11 mouse cellular contexts compared by ENCODE assay signal in genomic region chr9:70395617-70396016, GRCm38 (mm10). TPM values are rescaled to one million over a fixed set of nuclear protein-coding genes. Genes with fewer than 3 reads are reported as not detected.
DNase-seq lines count a peak whose midpoint lies in the region; ATAC-seq lines count a peak whose summit lies in the region.
"Had no signal": no experiment of that assay in that cellular context is flagged by ENCODE, and none has a peak within 500 bp of the region (broad histone marks: within the 10 kb centered on the region; RNA-seq: fewer than 3 reads in every experiment).

No protein-coding gene starts in this region.

- peaks cover 22% of the 10 kb centered on the region for H3K36me3 ChIP-seq in kidney, embryonic 15.5 days
- H3K36me3 ChIP-seq: midbrain, embryonic 15.5 days had no signal

- DNase-seq in kidney, adult 9 months: peak; percentile 21
- peak; percentile 11 for DNase-seq in CD4-positive helper T cell, adult 2 months (ENCODE audit: low read depth, low spot score)
- peak; percentile 65 for DNase-seq in R1 (ENCODE audit: low read depth, low spot score)
- DNase-seq in mesoderm, embryonic 11.5 days (ENCODE audit: low read depth, low spot score): peak; percentile 8
- no peak for DNase-seq in adrenal gland, postnatal 25 days
- DNase-seq in neural tube, embryonic 10.5 days (ENCODE audit: extremely low spot score, low spot score): no peak
- DNase-seq: adrenal gland, postnatal 10 days; right cerebral cortex, postnatal 25 days had no signal

- H3K4me1 ChIP-seq in kidney, embryonic 15.5 days: peaks cover 7% of the 10 kb centered on the region; the same call in 1 of the 2 replicates

- H3K27me3 ChIP-seq in kidney, embryonic 15.5 days: no peaks in the 10 kb centered on the region
- H3K27me3 ChIP-seq: heart, embryonic 13.5 days; midbrain, embryonic 15.5 days had no signal

- no peak overlapping the region for H3K4me2 ChIP-seq in kidney, embryonic 15.5 days
- H3K4me2 ChIP-seq: heart, embryonic 13.5 days; midbrain, embryonic 15.5 days had no signal

- H3K9me3 ChIP-seq in kidney, embryonic 15.5 days (replicated peaks): no peaks in the 10 kb centered on the region
- H3K9me3 ChIP-seq: heart, embryonic 13.5 days; midbrain, embryonic 15.5 days had no signal

- H3K9ac ChIP-seq in kidney, embryonic 15.5 days: no peak overlapping the region
- H3K9ac ChIP-seq: heart, embryonic 13.5 days; midbrain, embryonic 15.5 days had no signal

- ATAC-seq in kidney, embryonic 15.5 days (replicated peaks; ENCODE audit: low FRiP score): no peak
- ATAC-seq: midbrain, embryonic 15.5 days had no signal

- H3K4me3 ChIP-seq in kidney, embryonic 15.5 days (replicated peaks): no peak overlapping the region
- H3K4me3 ChIP-seq: heart, embryonic 13.5 days; midbrain, embryonic 15.5 days had no signal

- 87% methylated on average over 12 of the region's 12 CpGs for WGBS in kidney, embryonic 15.5 days

- H3K27ac ChIP-seq in kidney, embryonic 15.5 days: no peak overlapping the region
- H3K27ac ChIP-seq: heart, embryonic 13.5 days; midbrain, embryonic 15.5 days had no signal

RNA-seq across cellular contexts. Expression of gene Ccnb2, which starts 25.7 kb away (rescaled TPM):
- polyA plus RNA-seq in kidney, embryonic 15.5 days (2015; fragmentation: Nextera tagmentation; extraction: Ambion mirVana): 212 and 219 TPM in 2 replicates
- total RNA-seq in adrenal gland, postnatal 25 days (2021): 9.0 and 10.9 TPM in 2 replicates

Comparison
In these comparisons a context has a peak if more than half of its experiments do, and no peak if none do; other contexts are left out.
1. DNase-seq: peak in kidney, adult 9 months (single experiment), CD4-positive helper T cell, adult 2 months (single experiment), R1 (single experiment) and mesoderm, embryonic 11.5 days (single experiment); none in adrenal gland, postnatal 25 days (single experiment) and neural tube, embryonic 10.5 days (single experiment).